Mouse (Mus musculus): ENCODE results near the gene Snap91. TPM values are rescaled to one million over a fixed set of nuclear protein-coding genes. Genes with fewer than 3 reads are reported as not detected.

Gene Snap91
- polyA plus RNA-seq, 1 experiment from 2014 or later = 113 TPM

GRCm38 (mm10) chr9:86738067-86738466 is 142.4 kb downstream of the Snap91 start:
- Histone ChIP-seq H3K4me2 (no peak overlapping the region), H3K4me1 (replicated peaks) (peaks cover 3% of the 10 kb centered on the region), H3K9me3 (no peaks in the 10 kb centered on the region), H3K27ac (replicated peaks) (no peak overlapping the region), H3K9ac (no peak overlapping the region), H3K4me3 (no peak overlapping the region), H3K36me3 (no peaks in the 10 kb centered on the region), H3K27me3 (no peaks in the 10 kb centered on the region)
- no peak for ATAC-seq (ENCODE audit: low read depth)
- 91% methylated on average over 1 of the region's 1 CpGs for WGBS

- Histone ChIP-seq H3K36me3 (no peaks in the 10 kb centered on the region), H3K9ac (no peak overlapping the region), H3K27me3 (no peaks in the 10 kb centered on the region), H3K4me1 (replicated peaks) (no peaks in the 10 kb centered on the region), H3K27ac (replicated peaks) (no peak overlapping the region), H3K4me3 (no peak overlapping the region), H3K4me2 (no peak overlapping the region), H3K9me3 (no peaks in the 10 kb centered on the region)
- no peak for ATAC-seq (ENCODE audit: low read depth)
- 97% methylated on average over 4 of the region's 4 CpGs for WGBS
Observed at GRCm38 (mm10) chr9:86736991-86737390, 143.5 kb downstream of the Snap91 start.

GRCm38 (mm10) chr9:86734795-86735194 is 145.7 kb downstream of the Snap91 start:
- H3K9ac ChIP-seq = no peak overlapping the region
- H3K4me1 ChIP-seq (replicated peaks) = no peaks in the 10 kb centered on the region
- no peak overlapping the region for H3K4me2 ChIP-seq
- ATAC-seq (ENCODE audit: low read depth) = no peak
- no peak overlapping the region for H3K27ac ChIP-seq (replicated peaks)
- H3K4me3 ChIP-seq = no peak overlapping the region
- no peaks in the 10 kb centered on the region for H3K27me3 ChIP-seq
- 63% methylated on average over 9 of the region's 9 CpGs for WGBS
- H3K9me3 ChIP-seq = no peaks in the 10 kb centered on the region
- no peaks in the 10 kb centered on the region for H3K36me3 ChIP-seq

- Histone ChIP-seq H3K9ac (no peak overlapping the region), H3K36me3 (no peaks in the 10 kb centered on the region), H3K4me2 (no peak overlapping the region), H3K27ac (replicated peaks) (no peak overlapping the region), H3K9me3 (no peaks in the 10 kb centered on the region), H3K4me1 (replicated peaks) (no peaks in the 10 kb centered on the region), H3K27me3 (no peaks in the 10 kb centered on the region), H3K4me3 (no peak overlapping the region)
- no peak for ATAC-seq (ENCODE audit: low read depth)
Observed at GRCm38 (mm10) chr9:86734357-86734756, 146.1 kb downstream of the Snap91 start.

- 100% methylated on average over 3 of the region's 3 CpGs for WGBS
- Histone ChIP-seq H3K9me3 (no peaks in the 10 kb centered on the region), H3K27ac (replicated peaks) (no peak overlapping the region), H3K4me3 (no peak overlapping the region), H3K9ac (no peak overlapping the region), H3K27me3 (no peaks in the 10 kb centered on the region), H3K4me1 (replicated peaks) (peaks cover 11% of the 10 kb centered on the region), H3K36me3 (no peaks in the 10 kb centered on the region), H3K4me2 (no peak overlapping the region)
- ATAC-seq (ENCODE audit: low read depth) = no peak
Observed at GRCm38 (mm10) chr9:86729811-86730210, 150.6 kb downstream of the Snap91 start.

- peaks cover 11% of the 10 kb centered on the region for H3K4me1 ChIP-seq (replicated peaks)
- ATAC-seq (ENCODE audit: low read depth) = no peak
- no peaks in the 10 kb centered on the region for H3K27me3 ChIP-seq
- no peak overlapping the region for H3K4me2 ChIP-seq
- H3K9me3 ChIP-seq = no peaks in the 10 kb centered on the region
- no peaks in the 10 kb centered on the region for H3K36me3 ChIP-seq
- no peak overlapping the region for H3K9ac ChIP-seq
- no peak overlapping the region for H3K4me3 ChIP-seq
- WGBS = 80% methylated on average over 1 of the region's 1 CpGs
- no peak overlapping the region for H3K27ac ChIP-seq (replicated peaks)
Observed at GRCm38 (mm10) chr9:86729084-86729483, 151.4 kb downstream of the Snap91 start.

GRCm38 (mm10) chr9:86728214-86728814 is 152.1 kb downstream of the Snap91 start:
- no peak overlapping the region for H3K9ac ChIP-seq
- H3K4me3 ChIP-seq = no peak overlapping the region
- no peak for ATAC-seq (ENCODE audit: low read depth)
- no peak overlapping the region for H3K27ac ChIP-seq (replicated peaks)
- WGBS = 93% methylated on average over 10 of the region's 10 CpGs
- no peak overlapping the region for H3K4me2 ChIP-seq
- no peaks in the 10 kb centered on the region for H3K36me3 ChIP-seq
- H3K9me3 ChIP-seq = no peaks in the 10 kb centered on the region
- no peaks in the 10 kb centered on the region for H3K27me3 ChIP-seq
- H3K4me1 ChIP-seq (replicated peaks) = peaks cover 11% of the 10 kb centered on the region

- peak; percentile 61 for ATAC-seq (ENCODE audit: low read depth)
- Histone ChIP-seq H3K9me3 (no peaks in the 10 kb centered on the region), H3K27ac (replicated peaks) (peak overlapping the region; percentile 68)
Observed at GRCm38 (mm10) chr9:86726381-86726720, 154.1 kb downstream of the Snap91 start.

GRCm38 (mm10) chr9:86725604-86726380 is 154.7 kb downstream of the Snap91 start:
- Histone ChIP-seq H3K4me2 (no peak overlapping the region), H3K4me1 (replicated peaks) (peaks cover 11% of the 10 kb centered on the region), H3K9ac (no peak overlapping the region), H3K4me3 (no peak overlapping the region), H3K27ac (replicated peaks) (peak overlapping the region; percentile 68), H3K27me3 (no peaks in the 10 kb centered on the region), H3K36me3 (no peaks in the 10 kb centered on the region), H3K9me3 (no peaks in the 10 kb centered on the region)
- ATAC-seq (ENCODE audit: low read depth) = peak; percentile 62
- WGBS = 39% methylated on average over 7 of the region's 7 CpGs

More at GRCm38 (mm10) chr9:86726381-86726720, 154.1 kb downstream of the Snap91 start:
- H3K4me3 ChIP-seq = no peak overlapping the region
- H3K4me1 ChIP-seq (replicated peaks) = peaks cover 11% of the 10 kb centered on the region
- H3K27me3 ChIP-seq = no peaks in the 10 kb centered on the region
- H3K9ac ChIP-seq = no peak overlapping the region
- H3K36me3 ChIP-seq = no peaks in the 10 kb centered on the region
- no peak overlapping the region for H3K4me2 ChIP-seq
- 65% methylated on average over 5 of the region's 5 CpGs for WGBS

GRCm38 (mm10) chr9:86725066-86725465 is 155.4 kb downstream of the Snap91 start:
- no peak for ATAC-seq (ENCODE audit: low read depth)
- peak overlapping the region; percentile 68 for H3K27ac ChIP-seq (replicated peaks)
- no peaks in the 10 kb centered on the region for H3K36me3 ChIP-seq

GRCm38 (mm10) chr9:86720794-86721193 is 159.7 kb downstream of the Snap91 start:
- no peak for ATAC-seq (ENCODE audit: low read depth)
- H3K27ac ChIP-seq (replicated peaks) = no peak overlapping the region
- H3K4me1 ChIP-seq (replicated peaks) = peaks cover 4% of the 10 kb centered on the region; the same call in 1 of the 2 replicates
- 73% methylated on average over 2 of the region's 2 CpGs for WGBS
- H3K9me3 ChIP-seq = no peaks in the 10 kb centered on the region
- no peaks in the 10 kb centered on the region for H3K27me3 ChIP-seq
- H3K36me3 ChIP-seq = no peaks in the 10 kb centered on the region
- no peak overlapping the region for H3K4me3 ChIP-seq
- H3K9ac ChIP-seq = no peak overlapping the region
- no peak overlapping the region for H3K4me2 ChIP-seq

More at GRCm38 (mm10) chr9:86725066-86725465, 155.4 kb downstream of the Snap91 start:
- Histone ChIP-seq H3K9me3 (no peaks in the 10 kb centered on the region), H3K4me1 (replicated peaks) (peaks cover 11% of the 10 kb centered on the region), H3K9ac (no peak overlapping the region), H3K4me3 (no peak overlapping the region), H3K27me3 (no peaks in the 10 kb centered on the region), H3K4me2 (no peak overlapping the region)
- 90% methylated on average over 4 of the region's 4 CpGs for WGBS

GRCm38 (mm10) chr9:86720227-86720626 is 160.2 kb downstream of the Snap91 start:
- H3K36me3 ChIP-seq = no peaks in the 10 kb centered on the region
- H3K4me2 ChIP-seq = no peak overlapping the region
- no peak for ATAC-seq (ENCODE audit: low read depth)
- no peak overlapping the region for H3K4me3 ChIP-seq
- WGBS = 87% methylated on average over 5 of the region's 5 CpGs
- no peak overlapping the region for H3K27ac ChIP-seq (replicated peaks)
- no peaks in the 10 kb centered on the region for H3K9me3 ChIP-seq
- H3K4me1 ChIP-seq (replicated peaks) = no peaks in the 10 kb centered on the region
- H3K9ac ChIP-seq = no peak overlapping the region
- H3K27me3 ChIP-seq = no peaks in the 10 kb centered on the region

- Histone ChIP-seq H3K4me2 (no peak overlapping the region), H3K9me3 (no peaks in the 10 kb centered on the region), H3K36me3 (no peaks in the 10 kb centered on the region), H3K27me3 (no peaks in the 10 kb centered on the region), H3K4me1 (replicated peaks) (no peaks in the 10 kb centered on the region), H3K9ac (no peak overlapping the region), H3K27ac (replicated peaks) (no peak overlapping the region), H3K4me3 (no peak overlapping the region)
- 75% methylated on average over 5 of the region's 5 CpGs for WGBS
- ATAC-seq (ENCODE audit: low read depth) = no peak
Observed at GRCm38 (mm10) chr9:86717119-86717518, 163.3 kb downstream of the Snap91 start.
